Mouse (Mus musculus) megakaryocyte, embryonic 14.5 days (primary cell): ENCODE measurements at regions not wholly inside any gene's neighbourhood (a gene's known extent, or its start where the extent isn't known, plus 50 kb on each side); places are given as distances from the start of the nearest gene placed in this dataset.

Experiments used
- FLI1 ChIP-seq: IDR thresholded peaks from 2 replicates; pipeline ENCODE4 v1.6.1; 2012; ENCODE audit warnings: low read length, inconsistent platforms, mixed read lengths
- GATA1 ChIP-seq: IDR thresholded peaks from 3 replicates; pipeline ENCODE4 v1.6.1; 2012; ENCODE audit warnings: mixed read lengths, low read length, inconsistent platforms, borderline replicate concordance

- no peak for TF ChIP-seq GATA1
- no peak for TF ChIP-seq FLI1
Measured at GRCm38 (mm10) chr3:51050156-51050555, 174.1 kb upstream of the Noct start.
